Mouse (Mus musculus): ENCODE data around the gene Smoc1.

DNA sequence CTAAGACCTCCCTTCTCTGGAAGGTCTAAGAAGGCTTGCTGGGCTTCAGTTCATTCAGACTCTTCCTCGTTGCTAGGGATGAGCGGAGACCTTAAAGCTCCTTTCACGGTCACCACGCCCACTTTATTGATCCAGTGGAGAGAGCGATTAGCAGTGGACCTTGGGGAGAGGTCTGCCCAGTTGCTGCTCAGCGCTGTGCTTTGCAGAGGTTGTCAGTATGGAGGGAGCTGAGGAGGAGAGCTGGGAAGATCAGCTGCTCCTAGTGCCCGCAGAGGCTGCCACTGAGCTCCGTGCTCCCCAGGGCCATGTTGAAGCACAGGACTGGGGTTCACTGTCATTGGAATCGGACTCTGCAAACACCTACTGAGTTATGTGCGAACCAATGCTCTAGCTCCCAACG lies 17.0 kb downstream of the Smoc1 start:
- TF ChIP-seq CTCF (IDR thresholded peaks at IDR 0.05; ENCODE audit: extremely low read depth, insufficient read length, insufficient replicate concordance, low read depth, low read length) (no peak), POLR2A (IDR thresholded peaks at IDR 0.05; ENCODE audit: low read depth, low read length) (no peak)
